Mouse (Mus musculus) right cerebral cortex, postnatal 25 days (tissue): ENCODE measurements at regions not wholly inside any gene's neighbourhood (a gene's known extent, or its start where the extent isn't known, plus 50 kb on each side); places are given as distances from the start of the nearest gene placed in this dataset.

Source experiments
- DNase-seq: peaks from one replicate; pipeline ENCODE4 v3.0.0; 2022

DNA sequence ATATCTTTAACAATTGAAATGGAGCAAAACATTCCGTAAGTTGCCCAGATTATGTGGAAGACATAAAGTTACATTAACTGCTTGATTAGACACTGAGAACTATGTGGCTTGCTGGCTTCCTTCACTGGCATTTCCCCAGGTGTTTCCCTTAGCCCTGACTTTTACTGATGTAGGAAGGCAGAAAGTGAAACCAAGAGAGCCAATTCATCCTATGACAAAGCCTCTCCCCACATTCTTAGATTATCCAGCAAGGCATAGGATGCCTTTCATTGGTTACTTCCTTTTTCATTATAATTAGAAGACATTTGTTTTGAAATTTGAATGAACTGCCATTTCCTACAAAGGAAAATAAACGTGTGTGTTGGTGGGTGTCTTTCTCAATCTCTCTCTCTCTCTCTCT, 72.1 kb downstream of the Cdc42ep3 start:
- DNase-seq: no peak

DNA sequence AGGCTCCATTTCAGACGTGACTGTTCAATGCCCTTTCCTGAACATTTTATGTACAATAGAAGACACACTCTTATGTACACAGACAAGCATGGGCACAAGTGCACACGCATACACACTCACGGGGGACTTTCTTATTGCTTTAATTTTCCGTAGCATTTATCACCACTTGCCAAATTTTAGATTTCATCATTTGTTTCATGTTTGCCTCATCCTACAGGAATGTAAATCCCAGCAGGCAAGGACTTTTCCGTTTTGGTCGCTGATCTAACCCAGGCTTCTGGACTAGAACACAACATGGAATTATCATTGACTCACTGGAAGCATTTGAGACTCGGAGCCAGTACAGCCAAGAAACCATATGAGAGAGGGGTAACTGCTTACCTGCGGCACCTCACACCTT, 81.3 kb downstream of the Cdc42ep3 start:
- DNase-seq: no peak

DNA sequence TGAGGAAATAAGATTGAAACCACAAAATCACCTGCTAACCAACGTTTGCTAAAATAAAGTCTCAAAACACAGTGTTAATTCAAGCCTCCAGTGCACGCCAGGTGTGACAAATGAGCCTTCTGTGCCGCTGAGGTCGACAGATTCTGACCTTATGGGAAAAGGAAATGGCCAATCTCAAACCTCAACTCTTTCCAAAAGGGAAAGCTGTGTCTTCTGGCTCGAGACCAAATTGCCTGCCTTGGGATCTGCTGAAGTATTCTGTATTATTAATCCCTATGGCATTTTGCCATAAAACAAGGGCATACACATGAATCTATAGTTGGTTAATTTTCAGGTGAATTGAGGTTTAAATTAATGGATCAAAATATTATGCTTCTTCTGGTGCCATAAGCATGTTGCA, 95.2 kb downstream of the Cdc42ep3 start:
- DNase-seq: no peak

DNA sequence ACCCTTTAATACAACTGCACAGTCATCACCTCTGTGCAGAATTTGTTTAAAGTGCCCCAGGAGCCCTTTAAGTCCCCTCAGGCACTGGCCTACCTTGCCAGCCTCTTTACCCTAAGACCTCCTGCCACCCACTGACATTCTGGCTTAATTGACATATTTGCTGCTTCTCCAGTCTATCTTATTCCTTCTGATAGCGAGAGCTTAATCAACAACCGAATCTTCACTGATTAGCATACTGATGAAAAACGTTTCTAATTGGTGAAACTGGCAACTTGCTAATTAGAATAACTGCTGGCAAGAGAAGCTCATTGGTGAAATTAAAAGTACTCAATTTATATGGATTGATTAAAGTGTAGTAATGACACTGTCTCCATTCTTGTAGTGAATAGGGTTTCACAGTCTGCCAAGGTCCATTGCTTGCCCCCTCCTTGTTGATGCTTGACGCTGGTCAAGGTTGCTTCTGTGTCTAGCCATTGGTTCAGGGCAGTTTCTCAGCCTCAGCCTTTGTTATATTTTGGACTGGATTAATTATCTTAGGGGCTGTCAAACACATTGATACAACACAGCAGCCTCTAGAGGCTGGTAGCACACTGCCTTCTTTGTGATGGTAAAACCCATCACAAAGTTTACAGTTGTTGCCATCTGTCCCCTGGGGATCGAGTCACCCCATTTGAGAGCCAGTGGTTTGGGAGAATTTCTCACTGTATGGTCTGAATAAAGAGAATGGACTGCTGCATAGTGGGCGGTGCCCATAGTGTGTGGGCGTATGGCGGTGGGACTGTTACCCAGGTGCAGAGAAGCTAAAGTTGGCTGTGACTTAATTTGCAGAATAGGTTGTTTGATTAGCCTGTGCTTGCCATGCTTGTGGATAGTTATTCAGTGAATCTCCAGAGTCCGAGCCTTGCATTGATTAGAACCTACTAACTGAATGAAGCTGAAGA, 107.7 kb downstream of the Cdc42ep3 start:
- DNase-seq: no peak

DNA sequence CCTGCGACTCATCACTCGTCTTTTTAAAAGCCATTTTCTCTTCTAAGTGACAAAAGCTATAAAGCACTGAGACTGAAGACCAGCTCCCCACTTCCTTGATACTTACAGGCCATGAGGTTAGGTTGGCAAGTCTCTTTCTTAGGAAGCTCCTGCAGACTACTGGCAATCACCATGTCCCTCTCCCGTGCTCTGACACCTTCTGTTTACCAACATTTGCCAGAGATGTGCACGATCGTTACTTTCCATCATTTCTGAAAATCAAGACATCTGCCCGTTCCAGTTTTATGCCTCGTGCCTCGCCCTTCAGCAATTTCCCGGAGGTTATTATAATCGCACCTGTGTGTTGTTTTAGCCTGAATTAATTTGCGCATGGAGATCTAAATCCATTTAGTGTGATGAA, 110.8 kb downstream of the Cdc42ep3 start:
- no peak for DNase-seq

DNA sequence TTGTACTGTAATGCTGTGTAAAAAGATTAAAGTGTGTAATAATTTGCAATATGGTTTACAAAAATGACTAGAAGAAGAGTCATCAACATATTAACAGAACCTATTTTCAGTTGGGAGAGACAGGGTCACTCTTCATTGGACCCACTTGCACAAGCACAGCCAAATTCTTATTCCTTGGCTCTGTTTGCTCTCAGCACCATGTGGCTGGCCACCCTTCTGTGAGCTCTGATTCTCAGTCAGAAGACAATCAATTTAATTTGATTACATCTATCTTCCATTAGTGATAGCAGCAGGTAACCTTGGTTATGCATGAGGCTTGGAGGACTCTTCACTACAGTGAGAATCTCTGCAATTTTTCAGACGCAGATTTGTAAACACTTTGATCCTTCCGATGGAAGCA, 111.5 kb downstream of the Cdc42ep3 start:
- no peak for DNase-seq

DNA sequence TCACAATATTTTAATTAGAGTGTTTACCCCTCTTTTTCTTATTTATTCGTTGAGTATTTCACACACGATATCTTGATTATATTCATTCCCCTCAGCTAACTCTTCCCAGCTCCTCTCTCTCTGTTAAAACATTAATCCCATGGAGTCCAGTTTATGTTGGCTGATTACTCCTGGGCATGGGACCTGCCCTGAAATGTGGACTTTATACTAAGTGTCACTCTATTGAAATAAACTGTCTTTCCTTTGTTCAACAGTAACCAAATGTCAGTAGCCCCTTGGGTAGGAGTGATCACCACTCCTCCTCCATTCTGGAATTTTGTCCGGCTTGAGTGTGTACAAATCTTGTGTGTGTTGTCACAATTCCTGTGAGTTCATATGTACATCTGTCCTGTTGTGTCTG, 113.4 kb downstream of the Cdc42ep3 start:
- no peak for DNase-seq

DNA sequence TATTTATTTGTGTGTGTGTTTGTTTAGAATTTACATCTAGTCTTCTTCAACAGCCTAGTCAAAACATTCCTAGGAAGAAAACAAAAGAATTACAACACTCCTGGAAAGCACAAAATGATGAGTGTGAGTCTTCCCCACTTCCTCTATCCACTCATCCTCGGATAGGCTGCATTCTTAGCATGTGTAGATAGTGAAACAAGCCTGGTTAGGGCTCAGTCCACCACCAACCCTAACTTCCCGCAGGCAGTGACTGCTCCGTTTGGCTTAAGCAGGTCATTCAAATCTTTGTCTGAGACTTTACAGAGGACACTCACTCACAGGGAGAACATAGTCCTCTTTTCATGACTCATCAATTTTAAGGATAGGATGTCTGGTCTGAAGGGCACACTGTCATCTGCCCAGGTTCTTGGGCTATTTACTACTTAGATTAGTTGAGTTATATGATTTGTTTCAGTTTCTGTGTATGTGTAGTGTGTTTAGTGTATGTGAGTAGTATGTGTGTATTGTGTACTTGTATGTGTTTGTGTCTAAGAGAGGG, 118.6 kb downstream of the Cdc42ep3 start:
- no peak for DNase-seq

DNA sequence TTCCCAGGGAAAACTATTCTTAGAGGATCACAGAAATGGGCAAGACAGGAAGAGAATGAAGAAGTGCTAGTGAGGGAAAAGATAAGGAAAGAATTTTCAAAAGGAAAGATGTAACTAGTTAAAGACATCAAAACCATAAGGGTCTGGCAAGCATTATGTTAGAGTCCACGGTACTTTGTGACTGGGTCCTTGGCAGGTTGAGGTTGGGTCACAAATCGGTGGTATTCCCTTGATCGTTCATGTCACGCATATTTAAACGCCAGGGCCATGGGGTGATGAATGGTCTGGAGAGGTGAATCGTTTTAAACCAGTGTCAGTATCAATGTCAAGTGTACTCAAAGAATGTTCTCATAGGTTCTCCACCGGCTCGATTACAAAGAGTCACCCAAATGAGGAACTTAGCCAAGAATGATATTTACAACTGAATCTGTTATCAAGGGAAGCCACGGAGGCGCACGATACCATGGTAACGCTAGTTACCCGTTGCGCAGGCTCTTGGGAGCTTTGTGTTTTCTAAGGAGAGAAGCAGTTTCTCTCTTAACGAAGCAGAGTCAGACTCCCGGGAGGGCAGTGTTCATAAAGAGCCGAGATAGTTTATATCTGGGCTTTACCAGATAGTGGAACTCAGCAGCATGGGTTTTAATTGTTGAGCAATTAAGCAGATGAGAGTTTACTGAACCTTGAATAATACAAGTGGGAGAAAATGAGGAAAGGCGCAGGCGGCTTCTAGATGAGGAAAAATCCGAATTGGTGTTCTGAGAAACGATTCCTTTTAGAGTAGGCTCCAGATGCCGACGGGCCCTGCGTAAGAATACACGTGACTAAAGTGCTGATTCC, 124.0 kb downstream of the Cdc42ep3 start:
- peak; percentile 62 for DNase-seq

DNA sequence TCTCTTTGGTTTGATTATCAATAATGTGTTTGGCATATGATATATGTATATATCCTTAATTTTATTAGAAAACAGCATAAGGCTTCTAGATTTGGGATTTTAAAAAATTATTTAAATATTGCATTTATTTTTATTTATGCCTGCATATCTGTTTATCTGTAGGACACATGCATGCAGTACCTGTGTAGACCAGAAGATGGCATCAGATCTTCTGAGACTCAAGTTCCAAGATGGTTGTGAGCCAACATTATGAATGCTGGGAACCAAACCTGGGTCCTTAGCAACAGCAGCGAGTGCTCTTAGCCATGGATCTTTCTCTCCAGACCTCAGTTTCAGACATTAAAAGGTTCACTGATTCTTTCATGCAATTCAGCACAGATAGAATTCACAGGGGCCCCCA, 148.3 kb downstream of the Cdc42ep3 start:
- DNase-seq: no peak

DNA sequence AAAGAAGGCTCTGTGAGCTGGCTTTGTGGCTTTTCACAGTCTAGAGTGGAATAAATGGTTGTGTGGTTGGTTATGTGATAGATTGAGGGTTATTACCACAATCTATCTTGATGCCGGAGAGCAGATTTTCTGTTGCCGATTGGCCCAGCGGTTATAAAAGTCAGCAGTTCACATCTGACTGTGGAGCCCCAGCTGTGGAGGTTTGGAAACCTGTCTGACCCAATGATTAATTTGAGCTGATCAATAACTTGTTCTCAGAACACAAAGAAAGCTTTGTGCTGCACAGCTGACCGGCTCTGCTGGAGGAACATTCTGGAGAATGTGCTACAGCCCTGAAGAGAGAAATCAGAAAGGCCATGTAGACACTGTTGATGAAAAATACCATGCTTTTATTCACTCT, 148.8 kb downstream of the Cdc42ep3 start:
- no peak for DNase-seq

DNA sequence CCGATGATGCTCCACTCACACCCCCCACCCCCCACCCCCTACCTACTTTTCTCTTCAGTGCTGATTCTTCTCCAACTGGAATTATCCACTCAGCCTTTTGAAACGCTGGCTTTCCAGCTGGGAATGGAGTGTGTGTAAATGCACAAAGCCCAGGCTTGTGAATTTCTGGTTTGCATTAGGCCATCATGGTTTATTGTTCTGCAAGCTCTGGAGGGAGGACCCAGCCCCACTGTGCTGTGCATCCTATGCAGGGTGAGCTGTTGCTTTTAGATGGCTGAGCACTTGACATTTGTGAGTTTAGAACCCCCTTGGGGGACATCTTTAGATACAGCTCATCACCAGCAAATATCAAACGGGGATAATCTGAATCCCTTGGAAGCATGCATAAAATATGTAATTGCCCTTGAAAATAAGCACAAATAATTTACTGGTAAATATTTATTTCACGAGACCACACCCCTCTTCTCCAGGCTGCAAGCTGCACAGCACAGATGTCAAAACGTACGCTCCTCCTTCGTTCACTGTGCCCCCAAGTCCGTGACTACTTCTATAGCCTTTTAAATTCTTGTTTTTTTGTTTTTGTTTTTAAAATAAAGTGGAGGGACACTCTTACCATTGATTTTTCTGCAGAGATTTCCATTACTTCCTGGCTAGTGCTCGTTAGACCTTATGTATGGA, 148.2 kb downstream of the Qpct start:
- DNase-seq: no peak

DNA sequence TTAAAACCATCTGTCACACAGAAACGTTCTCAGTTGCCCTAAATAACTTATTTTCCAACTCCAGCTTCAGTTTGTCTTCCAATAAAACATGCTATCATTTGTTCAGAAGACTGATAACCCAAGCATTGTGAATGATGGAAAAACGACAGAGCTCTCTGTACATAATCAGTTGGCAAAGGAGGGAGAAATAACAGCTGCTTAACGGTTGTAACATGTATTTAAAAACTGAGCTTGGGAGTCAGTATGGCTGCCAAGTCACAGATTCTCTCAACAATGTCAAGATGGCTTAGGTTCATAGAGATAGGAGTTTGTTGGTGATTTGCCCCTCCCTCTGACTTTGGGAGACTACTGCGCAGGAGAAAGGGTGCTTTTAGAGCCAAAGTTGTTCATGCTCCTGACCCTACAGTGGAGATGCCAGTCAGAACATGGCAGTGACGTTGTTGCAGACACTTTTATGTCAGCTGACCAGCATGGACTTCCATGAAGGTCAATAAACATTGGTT, 140.2 kb downstream of the Qpct start:
- no peak for DNase-seq

DNA sequence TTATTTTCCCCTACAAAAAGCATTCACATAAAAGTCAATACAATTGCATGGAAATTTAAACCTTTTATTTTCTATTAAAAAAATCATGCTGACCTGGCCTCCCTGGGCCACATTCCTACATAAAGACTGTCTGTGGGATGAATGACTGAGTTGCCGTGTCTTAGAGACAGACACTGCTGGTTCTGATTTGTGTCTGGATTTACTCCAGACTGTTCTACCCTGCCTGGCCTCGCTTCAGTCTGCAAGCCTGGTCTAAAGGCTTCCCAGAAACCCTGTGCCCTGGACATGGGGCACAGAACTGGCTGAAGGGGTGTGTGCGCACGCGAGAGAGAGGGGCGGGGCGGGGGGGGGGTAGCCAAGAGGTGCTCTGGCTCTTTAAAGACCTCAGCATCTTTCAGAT, 136.6 kb downstream of the Qpct start:
- DNase-seq: no peak

DNA sequence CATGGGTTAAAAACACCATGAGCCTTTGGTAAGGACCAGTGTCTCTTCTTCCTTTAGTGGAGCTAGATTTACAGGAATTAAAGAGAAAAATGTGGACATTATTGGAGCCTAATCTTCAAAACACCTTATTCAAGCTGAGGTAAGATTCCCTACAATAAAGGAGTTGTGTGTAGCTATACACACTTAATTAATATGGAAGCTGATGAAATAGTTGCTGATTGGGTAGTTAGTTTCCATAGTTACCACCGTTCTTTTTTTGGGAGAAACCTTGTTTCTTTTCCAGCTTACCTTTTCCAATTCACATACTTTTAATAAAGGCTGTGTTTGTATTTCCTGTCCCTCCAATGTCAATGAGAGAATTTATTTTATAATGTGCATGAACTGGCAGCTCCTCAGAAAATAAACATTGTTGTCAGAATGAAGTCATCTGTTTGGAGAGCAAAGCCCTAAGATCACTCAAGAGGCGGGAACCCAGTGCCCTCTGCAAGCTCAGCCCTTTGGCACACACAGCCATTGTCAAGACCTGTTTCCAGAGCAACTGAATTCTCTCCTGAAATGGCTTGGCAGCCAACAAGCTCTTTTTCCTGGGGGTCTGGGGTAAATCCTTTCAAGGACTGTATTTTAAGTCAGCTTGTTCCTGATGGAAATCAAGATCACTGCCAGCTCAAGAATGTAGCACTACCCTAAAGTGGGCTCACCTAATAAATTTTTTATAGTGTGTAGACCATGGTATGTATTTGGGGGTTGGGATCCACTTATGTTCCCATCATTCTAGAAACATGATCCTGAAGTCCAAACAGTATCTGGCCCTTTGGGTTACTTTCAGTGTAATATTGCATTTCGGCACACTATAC, 128.8 kb downstream of the Qpct start:
- no peak for DNase-seq

DNA sequence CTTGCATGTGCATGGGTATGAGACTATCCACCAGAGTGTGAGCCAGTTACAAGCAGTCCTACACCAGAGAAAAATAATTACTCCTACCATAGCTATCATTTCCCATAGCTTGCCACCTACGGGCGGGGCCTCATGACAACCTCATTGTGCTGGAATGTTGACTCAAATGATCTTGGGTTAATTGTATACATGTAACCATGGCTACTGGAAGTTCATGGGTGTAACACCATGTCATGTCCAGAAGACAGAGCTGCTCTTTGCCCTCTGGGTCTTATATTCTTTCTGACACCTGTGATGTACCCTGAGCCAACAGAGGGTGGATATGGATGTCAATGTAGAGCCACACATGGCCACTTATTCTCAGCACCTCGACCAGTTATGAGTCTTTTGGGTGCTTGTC, 125.6 kb downstream of the Qpct start:
- DNase-seq: no peak

DNA sequence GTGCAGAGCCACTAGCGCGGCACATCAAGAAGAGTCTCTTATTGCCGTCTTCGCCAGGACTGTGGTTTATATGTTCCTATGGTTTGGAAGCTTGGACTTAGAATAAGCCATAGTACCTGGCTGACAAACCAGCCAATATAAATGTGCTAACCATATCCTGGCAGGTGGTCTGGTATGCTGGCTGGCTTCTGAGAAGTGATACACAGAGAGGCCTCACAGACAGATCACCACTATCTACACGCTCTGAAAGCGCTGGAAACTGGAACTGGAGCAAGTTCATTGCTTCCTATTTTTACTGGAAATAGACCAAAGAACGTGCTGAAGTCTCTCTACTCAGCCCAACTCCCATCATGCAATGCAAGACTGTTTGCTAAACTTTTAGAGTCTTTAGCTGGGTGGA, 124.7 kb downstream of the Qpct start:
- no peak for DNase-seq

DNA sequence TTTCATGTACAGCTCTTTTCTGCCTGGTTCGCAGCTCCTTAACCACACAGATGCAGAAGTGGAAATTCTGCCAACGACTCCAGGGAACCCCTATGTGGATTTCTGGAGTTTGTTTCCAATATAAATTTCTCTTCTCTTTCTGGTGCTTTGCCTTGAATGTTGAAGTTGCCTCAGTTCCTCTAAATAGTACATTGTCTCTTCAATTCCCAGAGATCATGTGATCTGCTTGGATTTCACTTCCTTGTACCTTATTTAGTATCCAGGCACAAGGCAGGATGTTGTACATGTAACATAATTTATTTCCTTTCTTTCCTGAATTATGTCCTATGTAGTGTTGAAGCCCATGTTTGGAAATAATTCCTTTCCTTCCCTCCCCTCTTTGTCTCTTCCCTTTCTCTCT, 123.7 kb downstream of the Qpct start:
- no peak for DNase-seq

DNA sequence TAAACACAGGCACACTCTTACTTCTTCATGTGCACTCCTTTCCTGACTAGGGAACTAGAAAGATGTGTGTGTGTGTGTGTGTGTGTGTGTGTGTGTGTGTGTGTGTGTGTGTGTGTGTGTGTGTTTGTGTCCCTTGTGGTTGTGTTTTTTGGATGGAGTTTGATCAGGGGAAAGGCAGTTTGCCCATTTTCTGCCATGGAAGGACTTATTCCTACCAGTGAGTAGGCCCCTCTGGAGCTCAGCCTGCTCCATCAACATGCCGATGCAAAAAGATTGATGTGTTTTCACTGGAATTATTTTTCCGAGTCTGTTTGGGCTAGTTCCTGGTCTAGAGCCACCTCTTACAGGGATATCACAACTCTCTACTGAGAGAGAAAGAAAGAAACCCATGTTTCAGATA, 120.6 kb downstream of the Qpct start:
- no peak for DNase-seq

DNA sequence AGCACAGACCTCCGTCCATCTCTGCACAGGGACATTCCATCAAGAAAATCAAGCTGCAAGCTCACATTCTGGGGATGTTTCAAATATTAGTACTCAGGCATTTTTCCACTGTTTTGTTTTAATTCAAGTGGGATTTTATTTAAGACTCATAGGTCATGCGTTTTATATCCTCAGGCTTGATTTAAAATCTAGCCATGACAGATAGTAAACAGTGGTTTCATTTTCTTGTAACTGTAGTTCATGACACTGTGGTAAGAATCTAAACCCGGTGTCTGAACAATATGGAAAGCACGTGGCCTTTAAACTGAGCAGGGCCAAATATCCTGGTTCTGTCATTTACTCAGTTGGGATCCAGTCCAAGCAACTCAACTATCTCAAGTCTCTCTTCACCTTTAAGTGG, 119.0 kb downstream of the Qpct start:
- DNase-seq: no peak

DNA sequence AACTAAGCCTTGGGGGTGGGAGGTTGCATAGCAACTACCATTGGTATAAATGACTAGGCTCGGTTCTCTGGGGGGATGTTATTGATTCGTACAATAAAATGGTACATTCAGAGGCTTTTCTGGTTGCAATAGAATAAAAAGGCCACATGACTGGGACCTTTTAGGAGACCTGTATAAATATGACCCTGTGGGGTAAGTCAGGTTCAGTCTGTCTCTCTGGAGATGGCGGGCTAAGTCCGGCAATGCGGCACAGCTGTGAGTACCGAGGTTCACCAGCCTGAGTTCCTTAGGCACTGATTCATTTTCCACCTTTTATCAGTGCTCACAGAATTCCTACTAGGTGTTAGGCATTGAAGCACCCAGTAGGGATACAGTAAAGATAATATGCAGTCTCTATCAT, 115.5 kb downstream of the Qpct start:
- DNase-seq: no peak
